Comparison of ENCODE assay signal across 8 mouse cellular contexts in genomic region chr11:70656456-70656927, GRCm38 (mm10). TPM values are rescaled to one million over a fixed set of nuclear protein-coding genes. Genes with fewer than 3 reads are reported as not detected.
A peak's percentile ranks its signal among the peaks of the same experiment; 100 is the strongest.
DNase-seq lines count a peak whose midpoint lies in the region; ATAC-seq lines count a peak whose summit lies in the region.

No protein-coding gene starts in this region.

- no peaks in the 10 kb centered on the region for H3K27me3 ChIP-seq in forebrain, embryonic 10.5 days (ENCODE audit: poor library complexity, severe bottlenecking)
- H3K27me3 ChIP-seq in limb, embryonic 15.5 days: no peaks in the 10 kb centered on the region
- no peaks in the 10 kb centered on the region for H3K27me3 ChIP-seq in neural tube, embryonic 15.5 days (replicated peaks)

- peak overlapping the region; percentile 89 for H3K4me2 ChIP-seq in limb, embryonic 15.5 days
- H3K4me2 ChIP-seq in neural tube, embryonic 15.5 days: peak overlapping the region; percentile 91

- ATAC-seq in limb, embryonic 15.5 days (ENCODE audit: insufficient number of reproducible peaks, low FRiP score, low TSS enrichment, low read depth): 0 out of 2 replicates have a peak, but pooled peaks have one; percentile 12
- ATAC-seq in neural tube, embryonic 15.5 days (ENCODE audit: low FRiP score): no peak

- peaks cover 40% of the 10 kb centered on the region for H3K36me3 ChIP-seq in forebrain, embryonic 10.5 days (replicated peaks)
- peaks cover 30% of the 10 kb centered on the region for H3K36me3 ChIP-seq in limb, embryonic 15.5 days
- H3K36me3 ChIP-seq in neural tube, embryonic 15.5 days: peaks cover 5% of the 10 kb centered on the region

- peak overlapping the region; percentile 99 for H3K27ac ChIP-seq in forebrain, embryonic 10.5 days
- H3K27ac ChIP-seq in limb, embryonic 15.5 days: peak overlapping the region; percentile 99
- H3K27ac ChIP-seq in neural tube, embryonic 15.5 days (replicated peaks): peak overlapping the region; percentile 95

- H3K4me1 ChIP-seq in forebrain, embryonic 10.5 days: peaks cover 60% of the 10 kb centered on the region
- H3K4me1 ChIP-seq in limb, embryonic 15.5 days: peaks cover 59% of the 10 kb centered on the region
- H3K4me1 ChIP-seq in neural tube, embryonic 15.5 days: peaks cover 42% of the 10 kb centered on the region

- 2% methylated on average over 16 of the region's 16 CpGs for WGBS in forebrain, embryonic 10.5 days
- 5% methylated on average over 16 of the region's 16 CpGs for WGBS in limb, embryonic 15.5 days
- WGBS in neural tube, embryonic 15.5 days: 6% methylated on average over 16 of the region's 16 CpGs

- peak overlapping the region; percentile 46; the same call in 1 of the 2 replicates for H3K9ac ChIP-seq in limb, embryonic 15.5 days
- peak overlapping the region; percentile 86 for H3K9ac ChIP-seq in neural tube, embryonic 15.5 days (replicated peaks)

- no peaks in the 10 kb centered on the region for H3K9me3 ChIP-seq in forebrain, embryonic 10.5 days
- no peaks in the 10 kb centered on the region for H3K9me3 ChIP-seq in limb, embryonic 15.5 days
- H3K9me3 ChIP-seq in neural tube, embryonic 15.5 days (replicated peaks): no peaks in the 10 kb centered on the region

- DNase-seq in adrenal gland, postnatal 14 days: peak; percentile 56
- no peak for DNase-seq in adrenal gland, adult 18-20 months (ENCODE audit: low spot score in 2 of 2)
- peak; percentile 40 for DNase-seq in ES-CJ7 (ENCODE audit: low read depth, low spot score)
- DNase-seq in forebrain, embryonic 10.5 days (ENCODE audit: extremely low spot score, low spot score): peak; percentile 60
- peak; percentile 79 to 84 for DNase-seq in heart, postnatal 14 days
- no peak for DNase-seq in layer of hippocampus, adult 11-12 months (ENCODE audit: low spot score)

- peak overlapping the region; percentile 99 for H3K4me3 ChIP-seq in forebrain, embryonic 10.5 days
- H3K4me3 ChIP-seq in limb, embryonic 15.5 days: peak overlapping the region; percentile 100
- H3K4me3 ChIP-seq in neural tube, embryonic 15.5 days (replicated peaks): peak overlapping the region; percentile 69

- intact Hi-C loops in heart, postnatal 14 days (cut with DNase I): loop anchor here (10.0 kb wide), 1 partner anchor 662 kb away; the partner anchor contains the start of genes Gabarap and Phf23

RNA-seq across cellular contexts. Expression of gene Eno3, which starts 0.5 kb away (rescaled TPM):
- total RNA-seq in adrenal gland, postnatal 14 days (2021): 14.9 and 21.4 TPM in 2 replicates
- 10 to 100 TPM; 29.0 to 44.2 TPM for total RNA-seq in adrenal gland, adult 18-20 months (2021)
- polyA plus RNA-seq in forebrain, embryonic 10.5 days (2016; fragmentation: Nextera tagmentation; extraction: Ambion mirVana): 33.4 and 44.7 TPM in 2 replicates
- 1,000 to 10,000 TPM; 1,878 to 1,971 TPM for total RNA-seq in heart, postnatal 14 days (2021)
- 71.5 and 252 TPM in 2 replicates for polyA plus RNA-seq in limb, embryonic 15.5 days (2015; fragmentation: Nextera tagmentation; extraction: Ambion mirVana)
- polyA plus RNA-seq in neural tube, embryonic 15.5 days (2015; fragmentation: Nextera tagmentation; extraction: Ambion mirVana): 12.6 and 17.5 TPM in 2 replicates

RNA-seq across cellular contexts. Expression of gene Pfn1, which starts 2.0 kb away (rescaled TPM):
- 807 and 918 TPM in 2 replicates for total RNA-seq in adrenal gland, postnatal 14 days (2021)
- total RNA-seq in adrenal gland, adult 18-20 months (2021): 100 to 1,000 TPM; 619 to 923 TPM
- polyA plus RNA-seq in forebrain, embryonic 10.5 days (2016; fragmentation: Nextera tagmentation; extraction: Ambion mirVana): 1,843 and 1,871 TPM in 2 replicates
- 100 to 1,000 TPM; 326 to 379 TPM for total RNA-seq in heart, postnatal 14 days (2021)
- 1,605 and 1,679 TPM in 2 replicates for polyA plus RNA-seq in limb, embryonic 15.5 days (2015; fragmentation: Nextera tagmentation; extraction: Ambion mirVana)
- polyA plus RNA-seq in neural tube, embryonic 15.5 days (2015; fragmentation: Nextera tagmentation; extraction: Ambion mirVana): 679 and 994 TPM in 2 replicates

RNA-seq across cellular contexts. Expression of gene Slc25a11, which starts 9.2 kb away (rescaled TPM):
- 175 and 184 TPM in 2 replicates for total RNA-seq in adrenal gland, postnatal 14 days (2021)
- total RNA-seq in adrenal gland, adult 18-20 months (2021): 100 to 1,000 TPM; 131 to 138 TPM
- 138 TPM in 2 replicates for polyA plus RNA-seq in forebrain, embryonic 10.5 days (2016; fragmentation: Nextera tagmentation; extraction: Ambion mirVana)
- 100 to 1,000 TPM; 438 to 444 TPM for total RNA-seq in heart, postnatal 14 days (2021)
- 165 and 188 TPM in 2 replicates for polyA plus RNA-seq in limb, embryonic 15.5 days (2015; fragmentation: Nextera tagmentation; extraction: Ambion mirVana)
- 169 and 174 TPM in 2 replicates for polyA plus RNA-seq in neural tube, embryonic 15.5 days (2015; fragmentation: Nextera tagmentation; extraction: Ambion mirVana)

RNA-seq across cellular contexts. Expression of gene Rnf167, which starts 9.5 kb away (rescaled TPM):
- 69.6 and 88.5 TPM in 2 replicates for total RNA-seq in adrenal gland, postnatal 14 days (2021)
- total RNA-seq in adrenal gland, adult 18-20 months (2021): 10 to 100 TPM; 72.6 to 80.7 TPM
- polyA plus RNA-seq in forebrain, embryonic 10.5 days (2016; fragmentation: Nextera tagmentation; extraction: Ambion mirVana): 71.3 and 79.9 TPM in 2 replicates
- total RNA-seq in heart, postnatal 14 days (2021): 10 to 100 TPM; 52.0 to 54.4 TPM
- 124 TPM in 2 replicates for polyA plus RNA-seq in limb, embryonic 15.5 days (2015; fragmentation: Nextera tagmentation; extraction: Ambion mirVana)
- polyA plus RNA-seq in neural tube, embryonic 15.5 days (2015; fragmentation: Nextera tagmentation; extraction: Ambion mirVana): 100 and 109 TPM in 2 replicates

RNA-seq across cellular contexts. Expression of gene Spag7, which starts 12.7 kb away (rescaled TPM):
- 72.5 and 77.1 TPM in 2 replicates for total RNA-seq in adrenal gland, postnatal 14 days (2021)
- 10 to 100 TPM; 70.4 to 91.3 TPM for total RNA-seq in adrenal gland, adult 18-20 months (2021)
- polyA plus RNA-seq in forebrain, embryonic 10.5 days (2016; fragmentation: Nextera tagmentation; extraction: Ambion mirVana): 176 and 181 TPM in 2 replicates
- total RNA-seq in heart, postnatal 14 days (2021): 10 to 100 TPM; 83.4 to 84.4 TPM
- polyA plus RNA-seq in limb, embryonic 15.5 days (2015; fragmentation: Nextera tagmentation; extraction: Ambion mirVana): 149 and 172 TPM in 2 replicates
- polyA plus RNA-seq in neural tube, embryonic 15.5 days (2015; fragmentation: Nextera tagmentation; extraction: Ambion mirVana): 159 and 165 TPM in 2 replicates

Comparison
In these comparisons a context has a peak if more than half of its experiments do, and no peak if none do; other contexts are left out.
1. DNase-seq: peak in adrenal gland, postnatal 14 days (single experiment), ES-CJ7 (single experiment), forebrain, embryonic 10.5 days (single experiment) and heart, postnatal 14 days (2 of 2); none in adrenal gland, adult 18-20 months (0 of 2) and layer of hippocampus, adult 11-12 months (single experiment).
2. RNA of gene Eno3, which starts 0.5 kb away (total RNA-seq): 1,878 to 1,971 TPM in heart, postnatal 14 days; 29.0 to 44.2 TPM in adrenal gland, adult 18-20 months and 14.9 to 21.4 TPM in adrenal gland, postnatal 14 days; every median in the first group is over 10 times any median in the second.
3. Peak in every context shown above with its lines, with median percentiles within 50 percentile points of each other: H3K27ac ChIP-seq and H3K4me3 ChIP-seq.